Mouse (Mus musculus) liver, postnatal 0 days (tissue): ENCODE data around the gene Prkaca.

ENCODE experiments used
- CTCF ChIP-seq: sonication (generic); IDR thresholded peaks from 2 replicates; pipeline ENCODE4 v1.5.1; 2016; ENCODE audit warnings: antibody characterized with exemption, low read depth
- EP300 ChIP-seq: IDR thresholded peaks from 2 replicates; pipeline ENCODE4 v1.6.1; 2016; ENCODE audit warnings: antibody characterized with exemption, low read depth, mild to moderate bottlenecking

DNA sequence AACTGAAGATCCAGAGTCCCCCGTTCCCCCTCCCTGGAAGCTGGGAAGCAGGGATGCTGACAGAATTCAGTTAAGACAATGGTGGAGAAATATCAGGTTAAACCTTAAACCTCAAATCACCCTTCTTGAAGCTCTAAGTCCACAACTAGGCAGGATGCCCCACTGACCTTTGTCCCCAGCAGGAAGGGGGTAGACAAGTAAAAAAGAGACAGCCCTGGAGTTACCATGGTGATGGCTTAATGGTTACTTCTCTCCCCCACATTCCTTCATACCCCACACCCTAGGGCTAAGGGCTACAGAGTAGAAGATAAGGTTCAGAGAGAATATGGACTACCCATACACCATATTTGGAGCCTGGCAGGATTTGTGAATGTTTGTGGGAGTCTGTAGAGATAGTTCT is 50.8 kb downstream of the Prkaca start:
- no peak for TF ChIP-seq EP300
- TF ChIP-seq CTCF = no peak
